In the genomic region with DNA sequence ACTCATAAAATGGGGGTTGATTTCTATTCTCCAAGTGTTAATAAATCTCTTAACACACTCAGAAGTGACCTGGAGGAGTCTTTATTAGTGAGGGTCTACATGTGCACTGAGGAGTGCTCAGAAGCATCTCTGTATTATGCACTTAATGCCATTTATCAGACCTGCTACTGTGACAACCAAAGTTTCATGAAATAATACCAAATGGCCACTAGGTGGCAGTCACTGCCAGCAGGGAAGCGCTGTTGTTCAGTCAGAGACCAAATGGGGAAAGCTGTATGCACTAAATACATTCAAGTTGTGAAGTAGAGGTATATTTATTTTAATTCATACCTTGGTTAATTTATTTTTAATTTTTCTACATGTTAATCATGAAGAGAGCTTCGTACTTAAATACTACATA, we compare ENCODE assay signal across 9 mouse cellular contexts. TPM values are rescaled to one million over a fixed set of nuclear protein-coding genes. Genes with fewer than 3 reads are reported as not detected.
DNase-seq lines count a peak whose midpoint lies in the region; ATAC-seq and TF ChIP-seq lines count a peak whose summit lies in the region.
"Had no signal": no experiment of that assay in that cellular context is flagged by ENCODE, and none has a peak within 500 bp of the region (broad histone marks: within the 10 kb centered on the region; RNA-seq: fewer than 3 reads in every experiment).

No protein-coding gene starts in this region.

- intact Hi-C loops in gastrocnemius, adult 2 months (cut with DNase I): loop anchor here (1.0 kb wide), 1 partner anchor 19 kb away; no protein-coding TSS in a partner anchor

- H3K27ac ChIP-seq in gastrocnemius, adult 2 months: no peak overlapping the region
- no peak overlapping the region for H3K27ac ChIP-seq in liver, postnatal 0 days (ENCODE audit: low read depth)
- H3K27ac ChIP-seq: limb, embryonic 12.5 days had no signal

- no peak overlapping the region for H3K4me3 ChIP-seq in gastrocnemius, adult 2 months
- no peak overlapping the region for H3K4me3 ChIP-seq in liver, postnatal 0 days (ENCODE audit: low read depth, low read length)
- H3K4me3 ChIP-seq: limb, embryonic 12.5 days had no signal

- H3K9ac ChIP-seq in liver, postnatal 0 days (replicated peaks): no peak overlapping the region
- H3K9ac ChIP-seq: limb, embryonic 12.5 days had no signal

- WGBS in liver, postnatal 0 days (ENCODE audit: insufficient replicate concordance): 1% methylated on average over 2 of the region's 2 CpGs

- H3K9me3 ChIP-seq in liver, postnatal 0 days (ENCODE audit: low read length): no peaks in the 10 kb centered on the region
- H3K9me3 ChIP-seq: limb, embryonic 12.5 days had no signal

- ATAC-seq in CD4-positive, CD25-positive, alpha-beta regulatory T cell, adult 4 months: peak; percentile 97
- ATAC-seq in erythroblast, adult 5-6 weeks (replicated peaks; ENCODE audit: low FRiP score, poor library complexity, severe bottlenecking): peak; percentile 82
- ATAC-seq in inflammation-experienced regulatory T-cells, adult 6 months: peak; percentile 97
- ATAC-seq in liver, postnatal 0 days: 0 out of 2 replicates have a peak, but pooled peaks have one; percentile 35

- no peak for DNase-seq in gastrocnemius, adult 2 months
- DNase-seq in gastrocnemius, postnatal 25 days: no peak
- peak; percentile 84 for DNase-seq in brain, embryonic 14.5 days (ENCODE audit: low read depth)
- DNase-seq in liver, postnatal 0 days: peak; percentile 29
- peak; percentile 61 for DNase-seq in right cerebral cortex, adult 2 months (ENCODE audit: low spot score in 2 of 2)

- TF ChIP-seq POLR2A in brain, embryonic 14.5 days (IDR thresholded peaks at IDR 0.05; ENCODE audit: borderline replicate concordance, extremely low read depth, insufficient read depth, insufficient read length, poor library complexity, severe bottlenecking): no peak

- H3K36me3 ChIP-seq in liver, postnatal 0 days (replicated peaks; ENCODE audit: insufficient read depth, low read length): no peaks in the 10 kb centered on the region
- H3K36me3 ChIP-seq: limb, embryonic 12.5 days had no signal

- peak; percentile 99 for TF ChIP-seq CTCF in gastrocnemius, adult 2 months (IDR thresholded peaks at IDR 0.05)
- TF ChIP-seq CTCF in brain, embryonic 14.5 days (IDR thresholded peaks at IDR 0.05; ENCODE audit: borderline replicate concordance, extremely low read depth, insufficient read depth, insufficient read length): peak; percentile 82; the same call in 1 of the 2 replicates
- peak; percentile 92 for TF ChIP-seq CTCF in liver, postnatal 0 days (IDR thresholded peaks at IDR 0.05; ENCODE audit: low read depth)

- no peaks in the 10 kb centered on the region for H3K4me1 ChIP-seq in liver, postnatal 0 days (ENCODE audit: insufficient read depth)
- H3K4me1 ChIP-seq: limb, embryonic 12.5 days had no signal

- TF ChIP-seq EP300 in liver, postnatal 0 days (IDR thresholded peaks at IDR 0.05; ENCODE audit: low read depth): no peak

- no peak overlapping the region for H3K4me2 ChIP-seq in liver, postnatal 0 days (ENCODE audit: low read depth, low read length)
- H3K4me2 ChIP-seq: limb, embryonic 12.5 days had no signal

- H3K27me3 ChIP-seq in liver, postnatal 0 days (ENCODE audit: insufficient read depth, low read length): no peaks in the 10 kb centered on the region
- H3K27me3 ChIP-seq: limb, embryonic 12.5 days had no signal

RNA-seq across cellular contexts. Expression of gene Lpcat4, which starts 42.4 kb away (rescaled TPM):
- total RNA-seq in gastrocnemius, adult 2 months (2021): 1 to 10 TPM in 1 of 2 experiments, under 1 TPM in 1; 0.99 to 1.5 TPM
- total RNA-seq in gastrocnemius, postnatal 25 days (2021): 1 to 10 TPM; 2.1 to 2.3 TPM
- 10 to 100 TPM; 23.6 to 39.7 TPM for polyA plus RNA-seq in CD4-positive, CD25-positive, alpha-beta regulatory T cell, adult 4 months (2017; shearing (Covaris generic))
- polyA plus RNA-seq in brain, embryonic 14.5 days (2012; rRNA removed): 56.2 and 59.4 TPM in 2 replicates
- total RNA-seq in erythroblast, adult 5-6 weeks (2015; ENCODE audit: low replicate concordance): 5.4 and 8.6 TPM in 2 replicates
- 2.6 and 5.4 TPM in 2 replicates for total RNA-seq in erythroblast, adult 5-6 weeks (2017; ENCODE audit: low replicate concordance)
- 10 to 100 TPM; 30.4 to 45.0 (median 34.4) TPM for polyA plus RNA-seq in inflammation-experienced regulatory T-cells, adult 6 months (2017; shearing (Covaris generic))
- polyA plus RNA-seq in liver, postnatal 0 days (2015; fragmentation: Nextera tagmentation; extraction: Ambion mirVana): 1.6 and 1.7 TPM in 2 replicates

RNA-seq across cellular contexts. Expression of gene Olfr1318, which starts 42.9 kb away (rescaled TPM):
- not detected for total RNA-seq in gastrocnemius, adult 2 months (2021)
- not detected for total RNA-seq in gastrocnemius, postnatal 25 days (2021)
- polyA plus RNA-seq in CD4-positive, CD25-positive, alpha-beta regulatory T cell, adult 4 months (2017; shearing (Covaris generic)): not detected
- polyA plus RNA-seq in brain, embryonic 14.5 days (2012; rRNA removed): not detected in 2 replicates
- total RNA-seq in erythroblast, adult 5-6 weeks (2015; ENCODE audit: low replicate concordance): not detected in 2 replicates
- total RNA-seq in erythroblast, adult 5-6 weeks (2017; ENCODE audit: low replicate concordance): not detected in 2 replicates
- polyA plus RNA-seq in inflammation-experienced regulatory T-cells, adult 6 months (2017; shearing (Covaris generic)): not detected
- not detected in 2 replicates for polyA plus RNA-seq in liver, postnatal 0 days (2015; fragmentation: Nextera tagmentation; extraction: Ambion mirVana)
- polyA plus RNA-seq: limb, embryonic 12.5 days had no signal

RNA-seq across cellular contexts. Expression of gene Olfr1317, which starts 56.7 kb away (rescaled TPM):
- total RNA-seq in gastrocnemius, adult 2 months (2021): not detected
- not detected for total RNA-seq in gastrocnemius, postnatal 25 days (2021)
- polyA plus RNA-seq in CD4-positive, CD25-positive, alpha-beta regulatory T cell, adult 4 months (2017; shearing (Covaris generic)): not detected
- polyA plus RNA-seq in brain, embryonic 14.5 days (2012; rRNA removed): not detected in 2 replicates
- not detected in 2 replicates for total RNA-seq in erythroblast, adult 5-6 weeks (2015; ENCODE audit: low replicate concordance)
- not detected in 2 replicates for total RNA-seq in erythroblast, adult 5-6 weeks (2017; ENCODE audit: low replicate concordance)
- not detected for polyA plus RNA-seq in inflammation-experienced regulatory T-cells, adult 6 months (2017; shearing (Covaris generic))
- not detected in 2 replicates for polyA plus RNA-seq in liver, postnatal 0 days (2015; fragmentation: Nextera tagmentation; extraction: Ambion mirVana)
- polyA plus RNA-seq: limb, embryonic 12.5 days had no signal

Comparison
In these comparisons a context has a peak if more than half of its experiments do, and no peak if none do; other contexts are left out.
1. DNase-seq: peak in brain, embryonic 14.5 days (single experiment), liver, postnatal 0 days (single experiment) and right cerebral cortex, adult 2 months (2 of 2); none in gastrocnemius, adult 2 months (single experiment) and gastrocnemius, postnatal 25 days (single experiment).
2. ATAC-seq: peak in every context shown above with its lines; median percentile 97 in CD4-positive, CD25-positive, alpha-beta regulatory T cell, adult 4 months; 97 in inflammation-experienced regulatory T-cells, adult 6 months; 82 in erythroblast, adult 5-6 weeks; 35 in liver, postnatal 0 days.
3. Peak in every context shown above with its lines, with median percentiles within 50 percentile points of each other: CTCF ChIP-seq.